Mouse (Mus musculus): ENCODE measurements around the gene Meis1.

DNA sequence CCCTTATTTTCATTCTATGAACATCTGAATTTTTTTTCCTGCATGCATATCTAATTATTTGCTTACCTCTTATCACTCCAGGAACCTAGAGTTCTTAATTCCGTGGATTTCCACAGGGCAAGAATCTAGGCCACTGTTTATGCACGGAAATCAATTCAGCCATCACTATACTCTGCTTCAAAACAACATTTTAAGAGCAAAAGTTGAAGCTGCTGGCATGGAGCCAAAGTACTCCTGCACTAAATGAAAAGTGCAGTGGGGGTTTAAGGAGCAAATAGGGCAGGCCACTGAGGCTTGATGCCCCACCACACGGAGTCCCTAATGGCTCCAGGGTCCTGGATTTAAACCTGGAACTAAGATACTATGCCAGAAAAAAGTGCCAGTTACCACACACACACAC, 47.2 kb downstream of the Meis1 start:
- TF ChIP-seq JUND (IDR thresholded peaks at IDR 0.05; ENCODE audit: low read depth, low read length) = no peak
- TF ChIP-seq POLR2A (IDR thresholded peaks at IDR 0.05; ENCODE audit: control insufficient read depth in 1 of 2, insufficient read depth in 1 of 2, low read depth in 1 of 2, low read length in 2 of 2, poor library complexity in 1 of 2) = no peak
- TF ChIP-seq CTCF (IDR thresholded peaks at IDR 0.05 in 2 of 3, conservative IDR thresholded peaks at IDR 0.05 in 1 of 3; ENCODE audit: control insufficient read depth in 1 of 3, insufficient read depth in 1 of 3, low read depth in 2 of 3, low read length in 3 of 3, poor library complexity in 1 of 3, severe bottlenecking in 1 of 3) = no peak
- TF ChIP-seq CHD2 (IDR thresholded peaks at IDR 0.05; ENCODE audit: low read length) = no peak
- TF ChIP-seq CHD1 (IDR thresholded peaks at IDR 0.05; ENCODE audit: low read depth, low read length) = no peak
- TF ChIP-seq BHLHE40 (IDR thresholded peaks at IDR 0.05; ENCODE audit: borderline replicate concordance, low read depth, low read length) = no peak
- no peak for TF ChIP-seq GATA1 (IDR thresholded peaks at IDR 0.05; ENCODE audit: low read depth, low read length)
- TF ChIP-seq ZKSCAN1 (IDR thresholded peaks at IDR 0.05; ENCODE audit: low read depth, low read length) = no peak
- 0 out of 4 replicates have a peak, but pooled peaks of 1 of the 2 experiments have one; percentile 9 for TF ChIP-seq EP300 (IDR thresholded peaks at IDR 0.05; ENCODE audit: low read depth in 1 of 2, low read length in 2 of 2)
- TF ChIP-seq UBTF (IDR thresholded peaks at IDR 0.05; ENCODE audit: borderline replicate concordance, insufficient read depth, low read depth, low read length) = no peak
- no peak; the same call in 1 of the 2 replicates for TF ChIP-seq RCOR1 (IDR thresholded peaks at IDR 0.05; ENCODE audit: low read depth, low read length)
- no peak for TF ChIP-seq ETS1 (IDR thresholded peaks at IDR 0.05; ENCODE audit: low read depth, low read length)
- TF ChIP-seq ZMIZ1 (IDR thresholded peaks at IDR 0.05; ENCODE audit: low read depth, low read length) = no peak
